Comparison of ENCODE assay signal across 17 mouse cellular contexts in the genomic region with DNA sequence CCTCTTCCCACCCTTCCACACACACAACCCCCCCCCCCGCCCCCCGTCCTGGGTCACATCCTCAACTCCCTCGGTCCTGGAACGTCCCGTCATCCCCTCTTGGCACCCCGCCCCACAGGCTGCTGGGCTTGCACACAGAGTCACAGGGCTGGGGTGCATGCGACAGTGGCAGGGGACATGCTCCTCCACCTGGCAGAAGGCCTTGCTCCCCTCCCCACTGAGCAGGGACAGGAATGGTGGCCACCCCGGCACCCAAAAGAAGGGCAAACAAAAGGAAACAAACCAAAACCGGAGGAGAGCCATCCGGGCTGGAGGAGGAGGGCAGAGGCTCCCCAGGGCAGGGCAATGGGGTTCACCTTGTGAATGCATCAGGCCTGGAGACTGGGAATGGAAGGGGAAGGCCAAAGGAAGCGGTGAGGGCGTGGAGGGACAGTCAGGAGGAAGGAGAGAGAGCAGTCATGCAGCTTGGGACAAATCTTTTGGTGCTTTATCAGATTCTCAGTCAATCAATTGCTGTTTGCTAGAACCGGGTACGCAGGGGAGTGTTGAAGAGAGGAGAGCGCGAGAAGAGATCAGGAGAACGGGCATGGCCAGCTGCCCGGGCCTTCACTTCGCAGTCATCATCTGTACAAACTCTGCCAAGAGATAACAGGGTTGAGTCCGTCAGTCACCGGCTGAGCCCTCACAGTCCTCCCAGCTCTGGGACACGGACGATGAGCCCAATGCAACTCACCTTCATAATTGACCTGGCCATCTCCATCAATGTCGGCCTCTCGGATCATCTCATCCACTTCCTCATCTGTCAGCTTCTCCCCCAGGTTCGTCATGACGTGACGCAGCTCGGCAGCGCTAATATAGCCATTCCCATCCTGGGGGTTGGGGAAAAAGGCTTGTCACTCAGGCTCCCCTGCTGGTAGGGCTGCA. TPM values are rescaled to one million over a fixed set of nuclear protein-coding genes. Genes with fewer than 3 reads are reported as not detected.
DNase-seq lines count a peak whose midpoint lies in the region; TF ChIP-seq lines count a peak whose summit lies in the region.
"Had no signal": no experiment of that assay in that cellular context is flagged by ENCODE, and none has a peak within 500 bp of the region (broad histone marks: within the 10 kb centered on the region; RNA-seq: fewer than 3 reads in every experiment).

No protein-coding gene starts in this region.

- H3K4me1 ChIP-seq in lung, adult 2 months (ENCODE audit: control insufficient read depth, insufficient read depth, low read length): peaks cover 8% of the 10 kb centered on the region

- H3K4me3 ChIP-seq in gastrocnemius, adult 2 months: no peak overlapping the region
- H3K4me3 ChIP-seq in lung, adult 2 months (replicated peaks; ENCODE audit: extremely low read depth, low read depth, low read length): no peak overlapping the region
- H3K4me3 ChIP-seq: intestine, embryonic 15.5 days; limb, embryonic 15.5 days had no signal

- intact Hi-C loops in gastrocnemius, adult 2 months (cut with DNase I): no loop called here

- WGBS in lung, adult 2 months: 70% methylated on average over 30 of the region's 30 CpGs

- peak; percentile 55 for DNase-seq in gastrocnemius, adult 2 months
- no peak for DNase-seq in gastrocnemius, postnatal 25 days
- DNase-seq in kidney, postnatal 14 days: peak; percentile 57
- no peak for DNase-seq in kidney, adult 8-10 months
- DNase-seq in lung, postnatal 10 days: peak; percentile 63
- DNase-seq in lung, adult 2 months: no peak
- peak; percentile 66 for DNase-seq in cerebellum, adult 9-10 months
- DNase-seq in urinary bladder, postnatal 14 days (ENCODE audit: low spot score): no peak
- DNase-seq: B cell, adult 2 months; heart, postnatal 14 days; lung, postnatal 36 days; right cerebral cortex, postnatal 14 days; thymus, postnatal 36 days had no signal

- peak overlapping the region; percentile 12; the same call in 1 of the 2 replicates for H3K27ac ChIP-seq in gastrocnemius, adult 2 months
- H3K27ac ChIP-seq: intestine, embryonic 15.5 days; limb, embryonic 15.5 days had no signal

- no peak for TF ChIP-seq CTCF in gastrocnemius, adult 2 months (IDR thresholded peaks at IDR 0.05)
- no peak for TF ChIP-seq CTCF in lung, adult 2 months (IDR thresholded peaks at IDR 0.05; ENCODE audit: insufficient read depth, low read length)

- no peak for TF ChIP-seq POLR2A in lung, adult 2 months (IDR thresholded peaks at IDR 0.05; ENCODE audit: borderline replicate concordance, extremely low read depth, low read depth, low read length)

RNA-seq across cellular contexts. Expression of gene Calm3, which starts 7.3 kb away (rescaled TPM):
- total RNA-seq in gastrocnemius, adult 2 months (2021): 100 to 1,000 TPM; 290 to 400 TPM
- total RNA-seq in gastrocnemius, postnatal 25 days (2021): 100 to 1,000 TPM; 257 to 291 TPM
- polyA plus RNA-seq in lung, adult 2 months (2012; rRNA removed): 279 and 310 TPM in 2 replicates

RNA-seq across cellular contexts. Expression of gene Ptgir, which starts 10.3 kb away (rescaled TPM):
- under 1 TPM; 0.67 to 0.79 TPM for total RNA-seq in gastrocnemius, adult 2 months (2021)
- 1 to 10 TPM in 1 of 2 experiments, under 1 TPM in 1; 0.97 to 1.3 TPM for total RNA-seq in gastrocnemius, postnatal 25 days (2021)
- 9.8 and 10.4 TPM in 2 replicates for polyA plus RNA-seq in lung, adult 2 months (2012; rRNA removed)
- total RNA-seq: layer of hippocampus, postnatal 10 days had no signal

RNA-seq across cellular contexts. Expression of gene Gng8, which starts 25.0 kb away (rescaled TPM):
- not detected for total RNA-seq in gastrocnemius, adult 2 months (2021)
- not detected for total RNA-seq in gastrocnemius, postnatal 25 days (2021)
- polyA plus RNA-seq in lung, adult 2 months (2012; rRNA removed): 12.5 and 27.7 TPM in 2 replicates
- total RNA-seq: neutrophil, adult 5-6 weeks had no signal

RNA-seq across cellular contexts. Expression of gene Pnmal2, which starts 27.9 kb away (rescaled TPM):
- total RNA-seq in gastrocnemius, adult 2 months (2021): under 1 TPM; 0.74 to 0.86 TPM
- 1 to 10 TPM; 2.3 to 3.3 TPM for total RNA-seq in gastrocnemius, postnatal 25 days (2021)
- polyA plus RNA-seq in lung, adult 2 months (2012; rRNA removed): 2.0 and 3.2 TPM in 2 replicates
- total RNA-seq: neutrophil, adult 5-6 weeks had no signal

RNA-seq across cellular contexts. Expression of gene Dact3, which starts 41.5 kb away (rescaled TPM):
- total RNA-seq in gastrocnemius, adult 2 months (2021): 1 to 10 TPM in 1 of 2 experiments, under 1 TPM in 1; 0.99 to 1.7 TPM
- 1 to 10 TPM; 1.9 to 2.3 TPM for total RNA-seq in gastrocnemius, postnatal 25 days (2021)
- polyA plus RNA-seq in lung, adult 2 months (2012; rRNA removed): 31.7 and 41.1 TPM in 2 replicates

Comparison
In these comparisons a context has a peak if more than half of its experiments do, and no peak if none do; other contexts are left out.
1. DNase-seq: peak in gastrocnemius, adult 2 months (single experiment), kidney, postnatal 14 days (single experiment), lung, postnatal 10 days (single experiment) and cerebellum, adult 9-10 months (single experiment); none in gastrocnemius, postnatal 25 days (single experiment), kidney, adult 8-10 months (0 of 2), lung, adult 2 months (single experiment) and urinary bladder, postnatal 14 days (single experiment).